Mouse (Mus musculus) liver, postnatal 0 days (tissue): Measurements from ENCODE around the gene Lonp1.

Experiments
- CTCF ChIP-seq: sonication (generic); IDR thresholded peaks from 2 replicates; pipeline ENCODE4 v1.5.1; 2016; ENCODE audit warnings: antibody characterized with exemption, low read depth
- EP300 ChIP-seq: IDR thresholded peaks from 2 replicates; pipeline ENCODE4 v1.6.1; 2016; ENCODE audit warnings: antibody characterized with exemption, low read depth, mild to moderate bottlenecking

DNA sequence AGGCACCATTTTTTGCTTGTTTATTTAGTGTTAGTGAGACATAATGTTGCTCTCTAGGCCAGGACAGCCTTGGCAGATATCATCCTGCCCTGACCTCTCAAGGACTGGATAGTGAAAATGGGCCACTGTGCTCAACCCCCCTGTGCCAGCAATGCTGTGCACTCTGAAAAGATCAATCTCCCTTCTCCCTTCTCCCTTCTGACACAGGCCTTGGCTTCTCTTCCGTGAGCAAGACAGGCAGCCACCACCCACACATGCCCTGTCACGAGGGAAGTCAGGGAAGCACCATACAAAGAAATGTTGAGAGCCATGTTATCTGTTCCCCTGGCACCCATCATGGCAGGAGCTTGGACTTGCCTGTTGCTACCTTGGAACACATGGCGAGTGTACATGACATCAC is 28.6 kb upstream of the Lonp1 start:
- TF ChIP-seq CTCF, result no peak
- TF ChIP-seq EP300, result no peak
